Mouse (Mus musculus) embryonic fibroblast, embryonic 13.5 days (primary cell): ENCODE data around the gene App. TPM values are rescaled to one million over a fixed set of nuclear protein-coding genes. Genes with fewer than 3 reads are reported as not detected.

Source experiments
- H3K27ac ChIP-seq: 2 replicates; pipeline ENCODE4 v1.5.1; 2012; ENCODE audit warnings: low read length, control low read depth, inconsistent platforms; ENCODE audit not compliant: insufficient read depth
- H3K4me1 ChIP-seq: 2 replicates; pipeline ENCODE4 v1.6.1; 2011; ENCODE audit warnings: low read length; ENCODE audit not compliant: control insufficient read depth, insufficient read depth
- H3K4me3 ChIP-seq: 2 replicates; pipeline ENCODE4 v1.5.1; 2011; ENCODE audit warnings: mild to moderate bottlenecking, control low read depth, low read length; ENCODE audit not compliant: insufficient read depth
- CTCF ChIP-seq: IDR thresholded peaks from 2 replicates; pipeline ENCODE4 v1.5.1; 2011; ENCODE audit warnings: mild to moderate bottlenecking, control low read depth, low read length, moderate library complexity, borderline replicate concordance; ENCODE audit not compliant: insufficient read depth
- POLR2A ChIP-seq: IDR thresholded peaks from 2 replicates; pipeline ENCODE4 v1.6.1; 2011; ENCODE audit warnings: low read depth, mild to moderate bottlenecking, control low read depth, low read length, moderate library complexity
- polyA plus RNA-seq: library from polyadenylated mRNA; stranded (reverse); fragments of >200 nt; gene quantifications from 2 replicates; pipeline ENCODE4 v1.2.4, GENCODE M21; 2011; ENCODE audit warnings: low read depth; ENCODE audit not compliant: missing spikeins, insufficient read length

The App gene
- polyA plus RNA-seq, 1 experiment = 740 TPM

DNA sequence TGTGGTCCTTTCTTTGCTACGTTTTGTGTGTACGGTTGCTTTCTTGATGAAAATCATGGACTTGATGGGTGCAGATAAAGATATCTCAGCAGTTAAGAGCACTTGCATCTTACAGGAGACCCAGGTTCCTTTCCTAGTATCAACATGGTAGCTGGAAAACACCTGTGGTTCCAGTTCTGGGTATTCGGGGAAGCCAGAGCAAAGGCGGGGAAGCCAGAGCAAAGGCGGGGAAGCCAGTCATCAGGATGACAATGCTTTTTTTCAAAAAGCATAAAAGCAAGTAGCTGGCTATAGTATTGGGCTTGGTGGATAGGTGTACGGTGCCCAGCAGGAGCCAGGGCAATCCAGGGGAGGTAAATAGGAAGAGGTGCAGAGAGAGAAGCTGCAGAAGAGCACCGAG, 65.1 kb downstream of the App start:
- H3K27ac ChIP-seq = no peak overlapping the region
- TF ChIP-seq CTCF = no peak
- TF ChIP-seq POLR2A = no peak
- no peak overlapping the region for H3K4me3 ChIP-seq
- H3K4me1 ChIP-seq = 0 out of 2 replicates have a peak, but pooled peaks cover under 1% of the 10 kb centered on the region

DNA sequence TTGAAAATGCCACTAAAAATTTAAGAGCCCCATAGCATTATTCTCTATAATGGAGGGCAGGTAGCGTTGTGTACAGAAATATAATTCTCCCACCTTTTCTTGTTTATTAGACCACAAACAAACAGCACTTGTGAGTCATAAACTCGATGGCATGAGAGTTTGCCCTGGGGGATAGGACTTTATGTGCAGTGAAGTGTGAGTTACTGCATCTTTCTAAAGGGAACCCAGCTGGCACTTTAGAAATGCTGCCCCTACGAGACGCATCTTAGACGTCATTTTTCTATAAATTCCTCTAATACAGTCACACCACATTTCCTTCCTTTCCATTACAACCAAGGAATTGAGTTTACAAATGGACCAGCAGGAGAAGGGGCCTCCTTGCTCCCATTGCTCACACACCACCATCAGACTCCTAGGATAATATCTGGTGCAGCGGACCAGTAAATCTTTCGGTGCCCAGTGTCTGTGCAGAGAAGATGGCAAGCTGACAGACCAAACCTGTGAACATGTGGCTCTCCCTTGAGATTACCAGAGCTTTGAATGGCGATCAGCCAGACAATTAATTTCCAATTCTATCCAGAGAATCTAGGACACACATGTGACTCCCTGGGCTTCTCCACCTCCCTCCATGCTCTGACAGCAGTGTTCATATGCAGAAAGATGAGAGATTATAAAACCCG, 66.8 kb downstream of the App start:
- TF ChIP-seq CTCF = no peak
- no peak for TF ChIP-seq POLR2A
- no peaks in the 10 kb centered on the region for H3K4me1 ChIP-seq
- no peak overlapping the region for H3K27ac ChIP-seq
- H3K4me3 ChIP-seq = no peak overlapping the region

DNA sequence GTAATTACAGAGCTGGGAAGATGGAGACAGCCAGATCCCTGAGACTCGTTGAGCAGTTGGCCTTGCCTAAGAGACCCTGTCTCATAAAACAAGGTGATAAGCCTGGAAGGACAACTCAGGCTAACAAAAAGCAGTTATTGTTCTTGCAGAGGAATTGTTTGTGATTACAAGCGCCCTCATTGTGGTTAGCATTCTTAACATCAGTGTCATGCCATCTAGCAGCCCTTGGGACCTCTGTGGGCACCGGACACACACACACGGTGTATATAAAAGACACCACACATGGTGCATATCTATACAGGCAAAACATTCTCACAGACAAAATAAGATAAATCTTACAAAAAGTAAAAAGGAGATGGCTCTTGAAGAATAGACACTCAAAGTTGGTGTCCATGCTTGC, 68.0 kb downstream of the App start:
- Histone ChIP-seq H3K4me1 (no peaks in the 10 kb centered on the region), H3K27ac (no peak overlapping the region), H3K4me3 (no peak overlapping the region)
- TF ChIP-seq CTCF (no peak), POLR2A (no peak)

DNA sequence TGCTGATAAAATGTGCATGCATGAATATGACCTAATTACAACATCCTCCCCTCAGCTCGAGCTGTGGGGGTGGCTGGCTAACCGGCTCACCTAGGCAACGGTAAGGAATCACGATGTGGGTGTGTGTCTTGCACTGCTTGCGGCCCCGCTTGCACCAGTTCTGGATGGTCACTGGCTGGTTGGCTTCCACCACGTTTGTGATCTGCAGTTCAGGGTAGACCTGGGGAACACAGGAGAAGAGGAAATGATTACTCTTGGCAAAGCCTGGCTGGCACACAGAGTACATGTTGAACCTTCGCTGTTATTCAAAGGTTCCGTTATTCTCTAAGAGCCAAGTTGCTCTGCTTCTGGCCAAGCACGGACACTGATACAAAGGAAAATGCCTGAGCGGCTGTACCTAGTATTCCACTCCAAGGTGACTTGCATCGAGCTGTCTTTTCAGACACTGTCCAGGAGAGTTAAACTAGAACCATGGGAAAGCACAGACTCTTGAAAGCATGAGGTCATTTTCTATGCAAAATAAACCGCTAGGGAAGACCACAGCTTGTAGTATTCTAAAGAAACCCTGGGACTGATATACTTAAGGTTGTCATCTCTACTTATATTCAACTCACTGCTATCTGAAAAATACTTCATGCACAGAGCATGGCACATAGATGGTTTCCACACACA, 70.3 kb downstream of the App start:
- H3K27ac ChIP-seq = no peak overlapping the region
- no peak for TF ChIP-seq POLR2A
- no peak for TF ChIP-seq CTCF
- no peak overlapping the region for H3K4me3 ChIP-seq
- no peaks in the 10 kb centered on the region; the same call in 1 of the 2 replicates for H3K4me1 ChIP-seq

- Histone ChIP-seq H3K27ac (no peak overlapping the region), H3K4me3 (no peak overlapping the region), H3K4me1 (no peaks in the 10 kb centered on the region; the same call in 1 of the 2 replicates)
- no peak for TF ChIP-seq CTCF
Observed at GRCm38 (mm10) chr16:85101544-85101943, 72.0 kb downstream of the App start.

DNA sequence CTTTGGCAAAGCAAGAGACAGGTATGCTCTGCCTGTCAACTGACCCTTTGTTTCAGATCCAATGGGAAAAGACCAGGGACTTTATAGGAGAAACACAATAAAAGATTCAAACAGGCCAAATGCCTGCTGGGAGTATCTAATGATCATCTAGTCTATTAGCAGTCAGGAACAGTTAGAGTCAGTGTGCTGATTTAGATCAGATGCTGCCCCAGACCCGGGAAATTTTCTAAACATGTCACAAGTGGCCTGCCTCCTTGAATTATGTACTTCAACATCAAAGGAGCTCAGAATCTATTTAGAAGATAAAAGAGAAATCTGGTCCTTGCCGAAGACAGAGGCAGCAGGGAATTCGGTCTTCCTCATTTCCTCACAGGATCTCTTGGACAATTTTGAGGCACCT, 72.8 kb downstream of the App start:
- H3K27ac ChIP-seq = no peak overlapping the region
- TF ChIP-seq CTCF (no peak), POLR2A (no peak)
- H3K4me3 ChIP-seq = no peak overlapping the region
- H3K4me1 ChIP-seq = no peaks in the 10 kb centered on the region; the same call in 1 of the 2 replicates

DNA sequence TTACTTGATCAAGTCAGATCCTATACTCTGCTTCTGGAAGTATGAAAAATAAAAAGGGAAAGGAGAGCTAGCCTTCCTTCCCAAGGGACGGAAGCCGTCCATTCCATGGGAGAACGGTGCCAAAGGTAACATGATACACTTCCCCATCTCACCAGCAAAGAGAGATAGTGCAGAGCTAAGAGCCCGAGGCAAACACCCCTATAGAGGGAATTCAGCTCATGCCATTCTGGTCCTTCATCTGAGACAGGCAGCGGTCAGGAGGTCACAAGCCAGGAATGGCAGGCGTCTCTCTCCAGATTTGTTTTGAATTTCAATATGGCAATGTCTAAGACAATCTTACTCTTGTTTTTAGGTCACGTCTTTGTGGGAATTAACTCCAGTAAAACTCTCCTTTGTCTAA, 74.1 kb downstream of the App start:
- no peak overlapping the region for H3K27ac ChIP-seq

DNA sequence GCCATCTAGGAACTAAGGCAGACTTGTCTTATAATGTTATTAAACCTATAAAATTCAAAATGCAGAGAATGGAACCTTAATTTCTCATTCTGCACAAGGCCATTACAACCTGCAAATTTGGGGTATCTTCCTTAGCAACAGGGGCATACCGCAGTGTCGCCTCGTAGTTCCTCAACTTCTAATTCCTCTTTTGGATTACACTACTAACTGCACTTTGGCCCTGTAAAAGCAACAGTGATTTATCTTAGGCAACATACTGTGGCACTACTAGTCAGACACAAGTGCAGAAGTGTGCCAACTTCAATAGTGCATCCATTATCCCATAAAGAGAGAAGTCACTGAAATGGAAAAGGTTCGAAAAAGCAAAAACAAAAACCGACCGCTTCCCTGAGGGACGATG, 74.5 kb downstream of the App start:
- Histone ChIP-seq H3K4me3 (no peak overlapping the region), H3K4me1 (peaks cover 2% of the 10 kb centered on the region), H3K27ac (no peak overlapping the region)
- TF ChIP-seq CTCF (no peak), POLR2A (no peak)

More for the DNA sequence above, 74.1 kb downstream of the App start:
- TF ChIP-seq POLR2A (no peak), CTCF (no peak)
- no peak overlapping the region for H3K4me3 ChIP-seq
- H3K4me1 ChIP-seq = peaks cover 2% of the 10 kb centered on the region

DNA sequence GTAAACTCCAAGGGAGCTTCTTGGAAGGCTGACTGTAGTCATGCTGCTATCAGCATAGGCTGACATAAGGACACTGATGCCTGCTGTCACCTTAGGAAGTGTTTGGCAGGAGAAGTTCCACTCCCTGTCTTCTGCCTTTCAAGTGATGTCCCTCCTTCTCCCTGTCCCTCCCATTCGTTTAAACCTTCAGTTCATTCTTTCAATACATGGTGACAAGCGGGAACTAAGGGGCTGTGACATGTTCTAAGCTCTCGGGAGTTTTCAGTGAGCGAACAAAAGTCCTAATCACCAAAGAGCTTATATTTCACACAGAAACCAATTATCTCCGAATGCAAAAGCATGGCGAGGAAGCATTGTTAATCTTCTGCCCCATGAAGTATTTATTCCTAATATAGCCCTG, 77.2 kb downstream of the App start:
- TF ChIP-seq CTCF = no peak
- TF ChIP-seq POLR2A = no peak
- H3K4me3 ChIP-seq = no peak overlapping the region
- H3K4me1 ChIP-seq = peaks cover 2% of the 10 kb centered on the region
- no peak overlapping the region for H3K27ac ChIP-seq

DNA sequence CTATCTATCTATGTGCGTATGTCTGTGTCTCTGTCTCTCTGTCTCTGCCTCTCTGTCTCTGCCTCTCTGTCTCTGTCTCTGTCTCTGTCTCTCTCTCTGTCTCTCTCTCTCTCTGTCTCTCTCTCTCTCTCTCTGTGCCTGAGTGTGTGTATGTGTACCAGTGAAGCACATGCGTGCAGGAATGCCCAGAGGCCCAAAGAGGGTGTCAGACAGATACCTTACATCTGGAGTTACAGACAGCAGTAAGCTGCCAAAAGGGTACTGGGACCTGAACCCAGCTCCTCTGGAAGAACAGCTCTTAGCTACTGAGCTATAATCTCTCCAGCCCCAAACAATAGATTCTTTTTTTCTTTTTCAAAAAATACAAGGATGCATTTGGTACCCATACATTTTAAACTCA, 77.6 kb downstream of the App start:
- no peak overlapping the region for H3K4me3 ChIP-seq
- H3K27ac ChIP-seq = no peak overlapping the region
- TF ChIP-seq CTCF (no peak), POLR2A (no peak)
- H3K4me1 ChIP-seq = peaks cover 2% of the 10 kb centered on the region

- Histone ChIP-seq H3K4me3 (no peak overlapping the region), H3K4me1 (peaks cover 9% of the 10 kb centered on the region), H3K27ac (no peak overlapping the region)
- no peak for TF ChIP-seq CTCF
- no peak for TF ChIP-seq POLR2A
Observed at GRCm38 (mm10) chr16:85092644-85093091, 80.9 kb downstream of the App start.
